Comparison of ENCODE assay signal across 9 mouse cellular contexts in genomic region chr9:78024823-78025222, GRCm38 (mm10). TPM values are rescaled to one million over a fixed set of nuclear protein-coding genes. Genes with fewer than 3 reads are reported as not detected.
A peak's percentile ranks its signal among the peaks of the same experiment; 100 is the strongest.
DNase-seq lines count a peak whose midpoint lies in the region; ATAC-seq and TF ChIP-seq lines count a peak whose summit lies in the region.
"Had no signal": no experiment of that assay in that cellular context is flagged by ENCODE, and none has a peak within 500 bp of the region (broad histone marks: within the 10 kb centered on the region; RNA-seq: fewer than 3 reads in every experiment).

No protein-coding gene starts in this region.

- no peak overlapping the region for H3K27ac ChIP-seq in lung, embryonic 14.5 days (ENCODE audit: low read depth)

- no peaks in the 10 kb centered on the region for H3K27me3 ChIP-seq in lung, embryonic 14.5 days (ENCODE audit: insufficient read depth, low read length)

- no peaks in the 10 kb centered on the region for H3K36me3 ChIP-seq in lung, embryonic 14.5 days (ENCODE audit: insufficient read depth)

- 16% methylated on average over 3 of the region's 3 CpGs for WGBS in lung, embryonic 14.5 days

- 0 out of 2 replicates have a peak, but pooled peaks cover 10% of the 10 kb centered on the region for H3K4me1 ChIP-seq in lung, embryonic 14.5 days (ENCODE audit: insufficient read depth)

- H3K9me3 ChIP-seq in lung, embryonic 14.5 days (ENCODE audit: low read depth, low read length) = no peaks in the 10 kb centered on the region

- peak; percentile 48 for ATAC-seq in granulocyte monocyte progenitor cell, adult 5-6 weeks (replicated peaks; ENCODE audit: poor library complexity, severe bottlenecking)
- ATAC-seq in lung, embryonic 14.5 days (ENCODE audit: insufficient read depth) = no peak

- peak; percentile 90 for TF ChIP-seq CTCF in lung, embryonic 14.5 days (IDR thresholded peaks at IDR 0.05; ENCODE audit: low read depth)

- peak; percentile 76 for DNase-seq in CD4-positive, CD25-positive, alpha-beta regulatory T cell, adult 2 months (ENCODE audit: low read depth, low spot score)
- peak; percentile 58 for DNase-seq in MN1 (ENCODE audit: low spot score)
- peak; percentile 38 to 56 for DNase-seq in cerebellum, postnatal 4 days (ENCODE audit: low spot score in 2 of 2)
- peak; percentile 68 to 84 for DNase-seq in kidney, postnatal 36 days
- peak; percentile 79 for DNase-seq in lung, embryonic 14.5 days
- DNase-seq in ovary, postnatal 36 days (ENCODE audit: low spot score) = peak; percentile 56

- no peak overlapping the region for H3K9ac ChIP-seq in lung, embryonic 14.5 days

- no peak overlapping the region for H3K4me3 ChIP-seq in lung, embryonic 14.5 days (ENCODE audit: low read depth, low read length)

- no peak overlapping the region for H3K4me2 ChIP-seq in lung, embryonic 14.5 days

RNA-seq across cellular contexts. Expression of gene Gcm1, which starts 26.9 kb away (rescaled TPM):
- not detected in 2 replicates for total RNA-seq in granulocyte monocyte progenitor cell, adult 5-6 weeks (2014; fragmentation: Nextera tagmentation)
- not detected in 2 replicates for total RNA-seq in granulocyte monocyte progenitor cell, adult 5-6 weeks (2017)
- polyA plus RNA-seq in lung, embryonic 14.5 days (2014; fragmentation: Nextera tagmentation; extraction: Ambion mirVana) = 0.38 and 0.47 TPM in 2 replicates
- polyA plus RNA-seq: heart, embryonic 14.5 days; stomach, embryonic 14.5 days had no signal
